Mouse (Mus musculus) gastrocnemius, postnatal 14 days (tissue): ENCODE measurements at regions not wholly inside any gene's neighbourhood (a gene's known extent, or its start where the extent isn't known, plus 50 kb on each side); places are given as distances from the start of the nearest gene placed in this dataset.
A peak's percentile ranks its signal among the peaks of the same experiment; 100 is the strongest.

Source experiments
- DNase-seq: peaks from one replicate; pipeline ENCODE4 v3.0.0; 2021; ENCODE audit warnings: mixed read lengths
- intact Hi-C: fragments of 180-260 bp; cut with DNase I; formaldehyde crosslinking; loops from one replicate; pipeline ENCODE4 v1.15.1; 2025; ENCODE audit warnings: low total_unique reads

DNA sequence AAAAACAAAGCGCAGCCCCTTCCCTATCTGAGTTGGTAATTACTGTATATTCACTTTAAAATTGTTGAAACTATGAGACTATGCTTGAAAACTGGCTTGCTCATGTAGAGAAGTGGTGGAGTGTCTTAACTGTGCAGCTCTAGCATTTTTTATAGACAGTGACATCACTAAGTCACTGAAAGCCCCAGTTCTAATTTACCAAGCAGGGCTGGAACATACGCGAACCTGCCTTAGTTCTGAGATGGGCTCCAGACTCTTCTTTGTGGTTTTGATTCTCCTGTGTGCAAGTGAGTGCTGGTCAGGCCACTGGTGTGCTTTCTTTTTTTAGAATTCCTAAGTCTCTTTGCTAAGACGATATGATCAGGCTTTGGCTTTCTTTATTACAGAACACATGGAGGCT is 94.6 kb upstream of the 2210010C04Rik start:
- no peak for DNase-seq
- intact Hi-C loops: no loop called here

DNA sequence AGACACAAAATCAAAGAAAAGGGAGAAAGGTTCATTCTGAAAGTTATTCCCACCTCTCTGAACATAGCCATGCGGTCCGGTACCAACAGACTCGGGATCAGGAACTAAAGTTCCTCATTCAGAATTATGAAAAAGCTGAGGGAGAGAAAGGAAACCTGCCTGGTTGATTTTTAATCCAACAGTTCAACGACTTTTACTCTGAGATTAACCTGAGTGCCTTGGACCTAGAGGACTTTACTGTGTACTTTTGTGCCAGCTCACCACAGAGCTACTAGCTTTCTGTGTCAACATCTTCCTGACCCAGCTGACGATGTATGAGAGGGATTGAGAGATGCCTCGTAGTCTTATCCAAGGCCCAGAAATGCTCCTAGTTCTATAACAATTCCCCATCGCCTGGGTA is 92.5 kb upstream of the 2210010C04Rik start:
- intact Hi-C loops: no loop called here
- no peak for DNase-seq

DNA sequence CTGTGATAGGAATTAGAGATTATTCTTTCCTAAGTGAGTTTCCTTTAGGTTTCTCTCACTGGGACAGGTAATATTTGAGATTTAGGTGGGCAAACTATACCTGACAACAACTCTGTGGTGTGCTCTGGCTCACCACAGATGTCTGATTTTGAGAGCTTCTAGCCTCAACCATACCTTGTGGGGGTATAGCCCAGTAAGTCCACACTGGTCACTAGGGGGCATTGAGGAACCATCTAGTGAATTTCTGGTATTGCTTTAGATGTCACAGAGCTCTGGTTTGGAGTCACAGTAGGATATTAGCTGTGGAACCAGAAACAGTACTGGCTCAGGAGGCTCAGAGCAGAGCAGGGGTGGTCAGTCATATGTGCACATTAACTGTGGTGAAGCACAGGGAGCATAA is 91.5 kb upstream of the 2210010C04Rik start:
- no peak for DNase-seq
- intact Hi-C loops: no loop called here

DNA sequence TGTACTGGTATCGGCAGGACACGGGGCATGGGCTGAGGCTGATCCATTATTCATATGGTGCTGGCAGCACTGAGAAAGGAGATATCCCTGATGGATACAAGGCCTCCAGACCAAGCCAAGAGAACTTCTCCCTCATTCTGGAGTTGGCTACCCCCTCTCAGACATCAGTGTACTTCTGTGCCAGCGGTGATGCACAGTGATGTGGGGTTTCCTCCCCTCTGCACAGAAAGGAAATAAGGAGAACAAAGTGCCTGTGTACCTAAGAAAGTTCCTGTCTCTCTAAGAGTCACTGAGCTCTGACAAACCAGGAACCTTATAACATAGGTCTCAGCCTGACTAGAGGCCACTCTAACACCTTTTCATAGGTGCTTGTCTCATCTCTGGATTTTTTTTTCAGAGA is 86.3 kb upstream of the 2210010C04Rik start:
- intact Hi-C loops: no loop called here
- DNase-seq: no peak

DNA sequence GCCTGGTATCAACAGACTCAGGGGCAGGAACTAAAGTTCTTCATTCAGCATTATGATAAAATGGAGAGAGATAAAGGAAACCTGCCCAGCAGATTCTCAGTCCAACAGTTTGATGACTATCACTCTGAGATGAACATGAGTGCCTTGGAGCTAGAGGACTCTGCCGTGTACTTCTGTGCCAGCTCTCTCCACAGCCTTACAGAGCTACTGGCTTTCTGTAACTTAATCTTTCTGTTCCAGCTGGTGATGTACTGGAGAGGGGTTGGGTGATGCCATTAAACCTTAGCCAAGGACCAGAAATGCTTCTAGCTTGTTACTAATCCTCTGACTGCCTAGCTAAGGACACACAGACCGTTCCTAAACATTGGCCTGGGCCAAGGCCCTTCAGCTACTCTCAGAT is 83.9 kb upstream of the 2210010C04Rik start:
- no peak for DNase-seq
- intact Hi-C loops: no loop called here

DNA sequence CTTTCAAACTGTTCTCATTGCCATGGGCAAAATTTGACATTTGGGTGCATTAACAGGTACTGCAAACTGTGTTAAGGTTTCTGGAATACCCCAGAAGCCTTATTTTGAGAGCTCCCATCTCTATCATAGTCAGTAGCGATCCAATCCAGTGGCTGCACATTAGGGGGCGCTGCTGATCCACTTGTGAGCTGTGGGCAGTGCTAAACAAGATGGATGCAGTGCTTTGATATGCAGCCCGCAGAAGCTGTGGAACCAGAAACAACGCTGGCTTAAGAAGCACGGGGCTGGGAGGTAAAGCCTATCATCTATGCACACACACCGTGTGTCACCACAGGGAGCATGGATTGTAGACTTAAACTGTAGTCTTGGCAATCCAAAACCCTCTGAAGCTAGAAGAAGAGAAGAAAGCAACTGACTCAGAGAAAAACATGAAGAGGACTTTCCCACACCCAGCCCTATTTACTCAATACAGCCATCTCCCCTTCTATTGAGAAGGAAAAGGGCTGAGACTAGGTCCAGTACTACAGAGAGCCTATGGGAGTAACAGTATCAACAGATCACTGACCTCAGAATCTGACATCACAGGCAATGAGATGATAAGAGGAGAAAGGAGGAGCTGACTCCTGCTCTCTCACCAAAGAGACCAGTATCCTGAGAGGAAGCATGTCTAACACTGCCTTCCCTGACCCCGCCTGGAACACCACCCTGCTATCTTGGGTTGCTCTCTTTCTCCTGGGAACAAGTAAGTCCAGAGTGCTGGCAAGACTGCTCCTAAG is 83.1 kb upstream of the 2210010C04Rik start:
- intact Hi-C loops: no loop called here
- DNase-seq: peak; percentile 7

DNA sequence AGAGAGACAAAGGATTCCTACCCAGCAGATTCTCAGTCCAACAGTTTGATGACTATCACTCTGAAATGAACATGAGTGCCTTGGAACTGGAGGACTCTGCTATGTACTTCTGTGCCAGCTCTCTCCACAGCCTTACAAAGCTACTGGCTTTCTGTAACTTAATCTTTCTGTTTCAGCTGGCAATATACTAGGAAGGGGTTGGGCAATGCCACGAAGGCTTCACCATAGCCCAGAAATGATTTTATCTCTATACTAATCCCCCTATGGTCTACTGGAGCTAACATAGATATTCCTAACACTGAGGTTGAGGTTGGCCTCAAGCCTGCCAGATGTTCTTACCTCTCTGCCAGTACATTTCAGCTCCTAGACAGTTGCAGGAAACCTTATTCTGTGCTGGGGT is 78.6 kb upstream of the 2210010C04Rik start:
- DNase-seq: no peak
- intact Hi-C loops: no loop called here

DNA sequence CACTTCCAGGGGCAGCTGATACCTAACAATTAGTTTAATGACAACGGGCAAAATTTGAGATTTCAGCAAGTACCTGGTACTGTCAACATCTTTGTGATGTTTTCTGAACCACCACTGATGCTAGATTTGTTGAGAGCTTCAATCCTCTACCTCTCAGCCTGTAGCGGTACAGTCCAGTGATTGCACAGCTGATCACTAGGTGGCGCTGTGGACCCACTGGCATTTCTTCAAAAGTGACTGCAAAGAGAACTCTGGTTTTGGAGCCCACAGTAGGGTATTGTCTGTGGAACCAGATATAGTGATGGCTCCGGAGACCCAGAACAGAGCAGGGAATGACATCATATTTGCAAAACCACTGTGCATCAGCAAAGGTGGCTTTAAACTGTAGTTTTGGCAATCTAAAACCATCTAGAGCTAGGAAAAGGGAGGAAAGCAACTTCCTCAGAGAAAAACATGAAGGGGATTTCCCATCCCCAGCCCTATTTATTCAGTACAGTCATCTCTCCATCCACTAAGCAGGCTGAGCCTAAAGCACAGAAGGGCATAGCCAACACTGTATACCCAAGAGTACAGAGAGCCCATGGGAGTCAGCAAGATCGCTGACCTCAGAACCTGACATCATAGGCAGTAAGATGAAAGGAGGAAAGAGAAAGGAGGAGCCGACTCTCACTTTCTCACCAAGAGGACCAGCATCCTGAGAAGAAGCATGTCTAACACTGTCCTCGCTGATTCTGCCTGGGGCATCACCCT is 77.7 kb upstream of the 2210010C04Rik start:
- intact Hi-C loops: no loop called here
- DNase-seq: peak; percentile 12

DNA sequence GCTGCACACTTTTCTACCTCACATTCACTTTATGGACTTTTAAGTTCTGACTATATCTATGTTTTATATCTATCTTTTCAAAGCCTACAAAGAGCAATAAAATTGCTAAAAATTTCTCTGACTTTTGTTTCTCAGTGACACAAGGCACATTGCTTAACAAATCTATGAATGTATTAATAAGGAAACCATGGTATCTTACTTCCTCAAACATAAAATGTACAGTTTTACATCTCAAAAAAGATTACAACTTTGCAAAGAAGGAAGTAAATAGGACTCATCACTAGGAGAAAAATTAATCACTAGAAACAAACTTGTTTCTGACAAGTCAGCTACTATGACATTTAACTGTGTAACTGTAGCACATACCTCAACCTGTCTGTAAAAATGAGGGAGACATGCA is 76.5 kb upstream of the 2210010C04Rik start:
- intact Hi-C loops: no loop called here
- no peak for DNase-seq

DNA sequence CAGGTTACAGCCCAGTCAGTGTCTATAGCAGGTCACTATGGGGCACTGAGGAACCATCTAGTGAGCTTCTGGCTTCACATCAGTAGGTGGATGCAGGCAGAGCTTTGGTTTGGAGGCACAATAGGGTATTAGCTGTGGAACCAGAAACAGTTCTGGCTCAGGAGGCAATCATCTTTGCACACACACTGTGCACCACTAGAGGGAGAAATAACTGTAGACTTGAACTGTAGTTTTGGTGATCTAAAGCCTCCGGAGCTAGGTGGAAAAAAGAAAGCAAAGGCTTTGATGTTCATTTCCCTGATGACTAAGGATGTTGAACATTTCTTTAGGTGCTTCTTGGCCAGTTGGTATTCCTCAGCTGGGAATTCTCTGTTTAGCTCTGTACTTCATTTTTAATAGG is 73.6 kb upstream of the 2210010C04Rik start:
- intact Hi-C loops: no loop called here
- no peak for DNase-seq

DNA sequence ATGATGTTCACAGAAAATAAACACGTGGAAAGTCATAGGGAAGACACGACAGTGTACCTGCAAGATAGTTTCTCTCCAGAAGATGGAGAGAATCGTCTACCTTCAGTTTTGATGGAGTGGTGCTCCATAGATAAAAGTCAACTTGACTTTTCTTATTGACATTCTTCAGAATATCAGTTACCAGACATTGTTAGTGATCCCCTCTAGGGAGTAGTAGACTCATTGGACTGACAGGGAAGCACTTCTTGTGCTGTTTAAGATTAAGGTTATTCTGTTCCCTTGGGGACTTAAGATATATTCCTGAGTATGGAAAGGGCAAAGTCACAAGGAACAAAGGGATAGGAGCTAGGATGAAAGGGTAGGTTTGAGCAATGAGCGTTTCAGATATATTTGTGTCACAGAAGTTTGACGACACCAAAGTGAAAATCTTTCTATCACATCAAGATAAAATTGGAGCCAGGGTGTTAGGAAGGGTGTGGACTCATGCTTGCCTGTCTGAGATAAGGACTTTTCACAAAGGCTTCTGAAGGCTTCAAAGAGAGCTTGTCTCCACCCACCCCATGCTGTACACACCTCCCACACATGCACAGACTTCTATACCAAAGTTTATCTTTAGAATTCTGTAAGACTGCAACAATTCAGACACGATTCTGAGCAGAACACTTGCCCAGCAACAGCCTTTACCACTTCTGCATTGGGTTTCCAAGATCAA is 68.5 kb upstream of the 2210010C04Rik start:
- intact Hi-C loops: no loop called here
- no peak for DNase-seq

DNA sequence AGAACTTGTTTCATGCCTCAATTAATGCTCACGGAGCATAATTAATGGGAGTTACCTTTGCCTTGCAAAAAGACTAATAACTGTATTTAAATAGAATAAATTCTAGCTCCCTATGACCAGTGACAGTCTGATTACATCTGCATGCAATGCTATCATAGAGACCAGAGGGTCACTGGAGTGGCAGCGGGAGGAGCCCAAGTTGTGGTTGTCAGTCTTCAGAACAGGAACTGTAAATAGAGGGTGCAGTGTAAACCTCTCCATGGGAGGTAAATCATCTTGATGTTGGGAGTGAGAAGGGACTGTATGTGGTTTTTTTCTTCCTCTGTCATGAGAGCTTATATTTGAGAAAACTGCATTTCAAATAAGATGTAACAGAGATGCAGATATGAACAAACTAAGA is 66.7 kb upstream of the 2210010C04Rik start:
- DNase-seq: no peak
- intact Hi-C loops: no loop called here

DNA sequence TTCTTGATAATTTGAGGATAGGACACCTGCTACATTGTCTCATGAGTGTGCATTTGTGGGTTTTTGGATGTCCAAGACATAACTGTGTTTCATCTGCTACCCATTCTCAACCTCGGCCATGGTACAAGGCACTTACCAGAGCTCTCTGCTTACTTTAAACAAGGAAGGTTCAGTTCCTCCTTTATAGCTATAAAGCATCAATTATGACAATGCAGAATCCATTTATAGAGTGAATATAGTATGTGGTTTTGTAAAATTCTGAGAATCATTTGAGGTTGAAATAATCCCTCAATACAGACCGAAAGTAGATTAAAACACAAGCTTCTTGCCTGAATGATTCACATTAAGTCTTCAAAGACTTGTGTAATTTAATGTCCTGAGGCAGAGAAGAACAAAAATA is 64.9 kb upstream of the 2210010C04Rik start:
- no peak for DNase-seq
- intact Hi-C loops: no loop called here

DNA sequence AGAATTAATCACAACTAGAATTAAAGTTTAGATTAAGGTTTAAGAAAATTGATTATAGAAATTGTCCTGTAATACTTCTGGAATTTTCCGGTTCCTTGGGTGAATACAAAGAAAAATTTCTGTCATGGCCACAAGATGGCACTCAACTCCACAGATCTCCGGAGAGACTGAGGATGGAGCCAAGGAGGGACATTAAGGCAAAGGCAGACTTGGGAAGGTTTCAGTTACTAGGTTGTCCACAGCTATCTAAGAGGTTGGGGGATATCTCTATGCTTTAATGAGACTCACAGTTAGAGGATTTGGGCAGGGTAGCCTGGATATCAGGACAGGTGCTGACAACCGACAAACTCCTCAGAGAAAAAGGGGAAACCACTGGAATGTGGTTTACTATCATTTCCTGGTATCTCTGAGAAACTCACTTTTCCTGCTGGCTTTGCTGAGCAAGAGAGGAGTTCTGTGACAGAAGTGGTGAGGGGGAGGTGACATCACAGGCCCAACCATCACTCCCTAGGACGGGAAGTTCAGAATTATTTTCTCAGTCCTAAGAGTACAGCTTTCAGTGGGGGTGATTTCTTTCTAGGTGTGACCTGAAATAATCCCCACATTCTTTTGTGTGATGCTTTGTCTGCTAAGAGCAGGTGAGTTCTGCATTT is 56.0 kb upstream of the 2210010C04Rik start:
- intact Hi-C loops: no loop called here
- no peak for DNase-seq
